Mouse (Mus musculus) intestine, embryonic 16.5 days (tissue): Measurements from ENCODE around the gene Heyl. TPM values are rescaled to one million over a fixed set of nuclear protein-coding genes. Genes with fewer than 3 reads are reported as not detected.
"Not testable (repeated sequence)": the region's sequence is repeated elsewhere in the genome, so short reads cannot be mapped to it uniquely, and the experiment has no call there.

Experiments used
- ATAC-seq: fragments of 200-750 bp; cut with Nextera tagmentation; 2 replicates; pipeline ENCODE4 v1.8.0; 2017; ENCODE audit warnings: moderate TSS enrichment, moderate library complexity
- H3K27ac ChIP-seq: fragments of 300-500 bp; sonication (generic); 2 replicates; pipeline ENCODE4 v1.5.1; 2014; ENCODE audit warnings: mild to moderate bottlenecking, low read length
- H3K27me3 ChIP-seq: fragments of 300-500 bp; sonication (generic); replicated peaks from 2 replicates; pipeline ENCODE4 v1.6.1; 2014; ENCODE audit warnings: low read length, control low read depth, mixed read lengths; ENCODE audit not compliant: control insufficient read depth, insufficient read depth
- H3K36me3 ChIP-seq: fragments of 300-500 bp; sonication (generic); 2 replicates; pipeline ENCODE4 v1.6.1; 2014; ENCODE audit warnings: low read length, control low read depth; ENCODE audit not compliant: control insufficient read depth, insufficient read depth
- H3K4me1 ChIP-seq: fragments of 300-500 bp; sonication (generic); 2 replicates; pipeline ENCODE4 v1.6.1; 2014; ENCODE audit warnings: low read length, control low read depth, mixed read lengths; ENCODE audit not compliant: control insufficient read depth, insufficient read depth
- H3K4me2 ChIP-seq: fragments of 300-500 bp; sonication (generic); 2 replicates; pipeline ENCODE4 v1.6.1; 2014; ENCODE audit warnings: low read depth, low read length, control low read depth
- H3K4me3 ChIP-seq: fragments of 300-500 bp; sonication (generic); 2 replicates; pipeline ENCODE4 v1.5.1; 2014; ENCODE audit warnings: mild to moderate bottlenecking, low read length
- H3K9ac ChIP-seq: fragments of 300-500 bp; sonication (generic); 2 replicates; pipeline ENCODE4 v1.6.1; 2014; ENCODE audit warnings: low read depth, low read length
- H3K9me3 ChIP-seq: fragments of 300-500 bp; sonication (generic); 2 replicates; pipeline ENCODE4 v1.6.1; 2016; ENCODE audit warnings: low read length, control low read depth; ENCODE audit not compliant: control insufficient read depth
- WGBS: fragments of 180-500 bp; shearing (Covaris S2); extraction: QIAGEN DNeasy Blood & Tissue Kit; methylation state at CpG from one replicate; pipeline ENCODE4 v1.1.7; 2014; 5-methylcytosine and 5-hydroxymethylcytosine counted together
- polyA plus RNA-seq: library from polyadenylated mRNA; unstranded; fragments of >200 nt; fragmentation: Nextera tagmentation; extraction: Ambion mirVana; gene quantifications from 2 replicates; pipeline ENCODE4 v1.2.1, GENCODE M21; 2015

Heyl gene
- polyA plus RNA-seq, 1 experiment from 2014 or later = 10.7 TPM

- 55% methylated on average over 5 of the region's 5 CpGs for WGBS
These were observed 28.5 kb downstream of the Heyl start, which contains the start of gene Pabpc4 for GRCm38 (mm10) chr4:123261721-123262401. Pabpc4 (plus strand) TSS chr4:123262351.

GRCm38 (mm10) chr4:123271063-123271462, 37.7 kb downstream of the Heyl start:
- Histone ChIP-seq H3K9ac (no peak overlapping the region), H3K4me3 (no peak overlapping the region), H3K4me1 (no peaks in the 10 kb centered on the region), H3K27me3 (no peaks in the 10 kb centered on the region), H3K9me3 (no peaks in the 10 kb centered on the region), H3K27ac (no peak overlapping the region), H3K36me3 (no peaks in the 10 kb centered on the region), H3K4me2 (no peak overlapping the region)
- ATAC-seq = no peak
- 90% methylated on average over 3 of the region's 3 CpGs for WGBS

More at GRCm38 (mm10) chr4:123261721-123262401, 28.5 kb downstream of the Heyl start, which contains the start of gene Pabpc4:
- ATAC-seq = peak; percentile 86
- Histone ChIP-seq H3K9me3 (no peaks in the 10 kb centered on the region), H3K36me3 (no peaks in the 10 kb centered on the region), H3K4me1 (peaks cover 12% of the 10 kb centered on the region), H3K4me2 (no peak within 1 kb of the TSS), H3K4me3 (no peak within 1 kb of the TSS), H3K27me3 (no peaks in the 10 kb centered on the region), H3K27ac (no peak within 1 kb of the TSS), H3K9ac (no peak within 1 kb of the TSS)

GRCm38 (mm10) chr4:123280117-123280516, 46.8 kb downstream of the Heyl start:
- Histone ChIP-seq H3K27me3 (no peaks in the 10 kb centered on the region), H3K4me1 (peaks cover 14% of the 10 kb centered on the region), H3K4me3 (no peak overlapping the region), H3K9ac (no peak overlapping the region), H3K27ac (no peak overlapping the region), H3K9me3 (no peaks in the 10 kb centered on the region), H3K4me2 (no peak overlapping the region), H3K36me3 (no peaks in the 10 kb centered on the region)
- 72% methylated on average over 3 of the region's 3 CpGs for WGBS
- no peak for ATAC-seq

- WGBS = under 1% methylated on average over 25 of the region's 25 CpGs
- Histone ChIP-seq H3K9ac (peak overlapping the region; percentile 73), H3K9me3 (no peaks in the 10 kb centered on the region), H3K27me3 (no peaks in the 10 kb centered on the region), H3K4me1 (peaks cover 24% of the 10 kb centered on the region), H3K4me2 (peak overlapping the region; percentile 73; the same call in 1 of the 2 replicates), H3K4me3 (peak overlapping the region; percentile 68), H3K36me3 (0 out of 2 replicates have a peak, but pooled peaks cover 5% of the 10 kb centered on the region), H3K27ac (peak overlapping the region; percentile 57; the same call in 1 of the 2 replicates)
- ATAC-seq = peak; percentile 97
These were observed 49.1 kb downstream of the Heyl start for GRCm38 (mm10) chr4:123282500-123282899.

- H3K4me1 ChIP-seq = peaks cover 24% of the 10 kb centered on the region
- H3K9ac ChIP-seq = peak overlapping the region; percentile 73
- peak overlapping the region; percentile 68 for H3K4me3 ChIP-seq
- not testable (repeated sequence) for H3K36me3 ChIP-seq, H3K27me3 ChIP-seq, H3K9me3 ChIP-seq
- peak overlapping the region; percentile 57; the same call in 1 of the 2 replicates for H3K27ac ChIP-seq
- WGBS = under 1% methylated on average over 43 of the region's 55 CpGs
- peak overlapping the region; percentile 73 for H3K4me2 ChIP-seq
- ATAC-seq = peak; percentile 76
These were observed 49.7 kb downstream of the Heyl start for GRCm38 (mm10) chr4:123282915-123283674.

- under 1% methylated on average over 12 of the region's 15 CpGs for WGBS
- H3K4me1 ChIP-seq = peaks cover 24% of the 10 kb centered on the region
- peak overlapping the region; percentile 73 for H3K9ac ChIP-seq
- H3K27me3 ChIP-seq, H3K36me3 ChIP-seq, H3K9me3 ChIP-seq: not testable (repeated sequence)
- H3K4me2 ChIP-seq = peak overlapping the region; percentile 73
- peak overlapping the region; percentile 37 for H3K27ac ChIP-seq
- H3K4me3 ChIP-seq = peak overlapping the region; percentile 68
- ATAC-seq = peak; percentile 16
These were observed 50.3 kb downstream of the Heyl start for GRCm38 (mm10) chr4:123283675-123284064.

GRCm38 (mm10) chr4:123284731-123285624, 51.6 kb downstream of the Heyl start:
- peak overlapping the region; percentile 73 for H3K4me2 ChIP-seq
- H3K4me3 ChIP-seq = peak overlapping the region; percentile 68
- peaks cover 24% of the 10 kb centered on the region for H3K4me1 ChIP-seq
- no peaks in the 10 kb centered on the region for H3K27me3 ChIP-seq
- 56% methylated on average over 6 of the region's 6 CpGs for WGBS
- ATAC-seq = peak; percentile 41; the same call in 1 of the 2 replicates
- no peaks in the 10 kb centered on the region for H3K9me3 ChIP-seq
- peak overlapping the region; percentile 73 for H3K9ac ChIP-seq
- H3K36me3 ChIP-seq = peaks cover 15% of the 10 kb centered on the region
- no peak overlapping the region for H3K27ac ChIP-seq

- 83% methylated on average over 2 of the region's 2 CpGs for WGBS
- H3K27ac ChIP-seq = no peak overlapping the region
These were observed 53.4 kb downstream of the Heyl start for GRCm38 (mm10) chr4:123286790-123287189.

More at GRCm38 (mm10) chr4:123286790-123287189, 53.4 kb downstream of the Heyl start:
- H3K27me3 ChIP-seq = no peaks in the 10 kb centered on the region
- no peak overlapping the region for H3K9ac ChIP-seq
- H3K4me1 ChIP-seq = peaks cover 24% of the 10 kb centered on the region
- H3K4me2 ChIP-seq = no peak overlapping the region
- H3K36me3 ChIP-seq = peaks cover 21% of the 10 kb centered on the region
- H3K9me3 ChIP-seq = no peaks in the 10 kb centered on the region
- H3K4me3 ChIP-seq = no peak overlapping the region
- no peak for ATAC-seq
